Comparison of ENCODE assay signal across 18 mouse cellular contexts in the genomic region with DNA sequence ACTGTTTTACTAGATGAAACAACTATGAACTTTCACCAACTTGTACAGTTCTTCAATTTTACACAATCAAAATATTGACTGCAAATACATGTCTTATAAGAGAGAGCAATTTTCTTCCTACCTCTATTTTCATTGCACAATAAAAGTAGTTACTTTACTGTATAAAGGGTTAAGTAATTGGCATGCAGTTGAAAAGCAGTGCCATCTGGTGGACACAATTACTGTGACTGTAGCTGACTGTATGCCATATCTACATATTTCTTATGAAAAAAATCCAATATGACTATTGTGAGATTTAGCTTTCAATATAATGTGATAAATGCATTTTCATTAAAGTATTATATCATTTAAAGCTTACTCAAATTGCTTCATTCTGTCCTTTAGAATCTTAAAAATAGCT. TPM values are rescaled to one million over a fixed set of nuclear protein-coding genes. Genes with fewer than 3 reads are reported as not detected.
A peak's percentile ranks its signal among the peaks of the same experiment; 100 is the strongest.
DNase-seq lines count a peak whose midpoint lies in the region; ATAC-seq and TF ChIP-seq lines count a peak whose summit lies in the region.
"Had no signal": no experiment of that assay in that cellular context is flagged by ENCODE, and none has a peak within 500 bp of the region (broad histone marks: within the 10 kb centered on the region; RNA-seq: fewer than 3 reads in every experiment).

No protein-coding gene starts in this region.

- in situ Hi-C loops in Patski (cut with MboI; ENCODE audit: low pct_unique_long_range_greater_than_20kb), result loop anchor here (25.0 kb wide), 1 partner anchor 534 kb away; a partner anchor contains a TSS

- no peaks in the 10 kb centered on the region for H3K4me1 ChIP-seq in forebrain, embryonic 14.5 days (ENCODE audit: control insufficient read depth, insufficient read depth, low read length)
- no peaks in the 10 kb centered on the region for H3K4me1 ChIP-seq in forebrain, embryonic 11.5 days (replicated peaks; ENCODE audit: control insufficient read depth, insufficient read depth, low read length)
- H3K4me1 ChIP-seq in lung, embryonic 14.5 days (ENCODE audit: insufficient read depth), result no peaks in the 10 kb centered on the region
- no peaks in the 10 kb centered on the region for H3K4me1 ChIP-seq in kidney, embryonic 14.5 days (ENCODE audit: control insufficient read depth, insufficient read depth, low read length)
- H3K4me1 ChIP-seq: limb, embryonic 15.5 days had no signal

- no peak overlapping the region for H3K4me3 ChIP-seq in forebrain, embryonic 14.5 days (ENCODE audit: low read depth, low read length)
- no peak overlapping the region for H3K4me3 ChIP-seq in forebrain, embryonic 11.5 days (ENCODE audit: low read depth, low read length)
- no peak overlapping the region for H3K4me3 ChIP-seq in lung, embryonic 14.5 days (ENCODE audit: low read depth, low read length)
- H3K4me3 ChIP-seq in kidney, embryonic 14.5 days (ENCODE audit: low read length), result no peak overlapping the region
- H3K4me3 ChIP-seq: limb, embryonic 15.5 days; myocyte had no signal

- no peaks in the 10 kb centered on the region for H3K27me3 ChIP-seq in forebrain, embryonic 14.5 days (replicated peaks; ENCODE audit: control insufficient read depth, insufficient read depth, low read length)
- H3K27me3 ChIP-seq in forebrain, embryonic 11.5 days (ENCODE audit: control insufficient read depth, insufficient read depth, low read length), result no peaks in the 10 kb centered on the region
- no peaks in the 10 kb centered on the region for H3K27me3 ChIP-seq in lung, embryonic 14.5 days (ENCODE audit: insufficient read depth, low read length)
- peaks cover 15% of the 10 kb centered on the region for H3K27me3 ChIP-seq in Patski
- H3K27me3 ChIP-seq in kidney, embryonic 14.5 days (ENCODE audit: control insufficient read depth, insufficient read depth, low read length), result no peaks in the 10 kb centered on the region
- H3K27me3 ChIP-seq: limb, embryonic 15.5 days had no signal

- CTCF ChIA-PET in Patski (lab: Charles Lee), result no interaction called here

- H3K9me3 ChIP-seq in forebrain, embryonic 14.5 days (replicated peaks; ENCODE audit: control insufficient read depth, low read length), result no peaks in the 10 kb centered on the region
- H3K9me3 ChIP-seq in forebrain, embryonic 11.5 days (ENCODE audit: control insufficient read depth, low read length), result no peaks in the 10 kb centered on the region
- no peaks in the 10 kb centered on the region for H3K9me3 ChIP-seq in lung, embryonic 14.5 days (ENCODE audit: low read depth, low read length)
- no peaks in the 10 kb centered on the region for H3K9me3 ChIP-seq in kidney, embryonic 14.5 days (ENCODE audit: control insufficient read depth, low read length)
- H3K9me3 ChIP-seq: limb, embryonic 15.5 days had no signal

- no peak overlapping the region for H3K9ac ChIP-seq in forebrain, embryonic 14.5 days (ENCODE audit: low read length)
- H3K9ac ChIP-seq in forebrain, embryonic 11.5 days (ENCODE audit: low read length), result no peak overlapping the region
- H3K9ac ChIP-seq in lung, embryonic 14.5 days, result no peak overlapping the region
- H3K9ac ChIP-seq in kidney, embryonic 14.5 days (ENCODE audit: low read depth, low read length), result no peak overlapping the region
- H3K9ac ChIP-seq: limb, embryonic 15.5 days had no signal

- POLR2A ChIA-PET in Patski (lab: Charles Lee), result no interaction called here

- DNase-seq in forebrain, embryonic 14.5 days (ENCODE audit: low spot score), result peak; percentile 33
- no peak for DNase-seq in forebrain, embryonic 11.5 days (ENCODE audit: low spot score)
- DNase-seq in lung, embryonic 14.5 days, result peak; percentile 51
- DNase-seq in lung, postnatal 14 days, result no peak
- DNase-seq in Patski (ENCODE audit: low read depth, low spot score), result no peak
- no peak for DNase-seq in thymus, postnatal 36 days
- DNase-seq: adrenal gland, adult 8-10 months; gastrocnemius, postnatal 10 days; kidney, adult 2 months; thymus, postnatal 25 days had no signal

- no peak overlapping the region for H3K27ac ChIP-seq in forebrain, embryonic 14.5 days (ENCODE audit: low read depth, low read length)
- H3K27ac ChIP-seq in forebrain, embryonic 11.5 days (ENCODE audit: low read depth, low read length), result no peak overlapping the region
- H3K27ac ChIP-seq in lung, embryonic 14.5 days (ENCODE audit: low read depth), result no peak overlapping the region
- H3K27ac ChIP-seq in kidney, embryonic 14.5 days (ENCODE audit: low read depth, low read length), result no peak overlapping the region
- H3K27ac ChIP-seq: limb, embryonic 15.5 days; macrophage had no signal

- TF ChIP-seq CTCF in lung, embryonic 14.5 days (IDR thresholded peaks at IDR 0.05; ENCODE audit: low read depth), result peak; percentile 52
- TF ChIP-seq CTCF in Patski (IDR thresholded peaks at IDR 0.05), result peak; percentile 33

- no peak overlapping the region for H3K4me2 ChIP-seq in forebrain, embryonic 14.5 days (ENCODE audit: low read length)
- no peak overlapping the region for H3K4me2 ChIP-seq in forebrain, embryonic 11.5 days (ENCODE audit: low read depth, low read length, severe bottlenecking)
- H3K4me2 ChIP-seq in lung, embryonic 14.5 days, result no peak overlapping the region
- H3K4me2 ChIP-seq in kidney, embryonic 14.5 days (replicated peaks; ENCODE audit: low read depth, low read length), result no peak overlapping the region
- H3K4me2 ChIP-seq: limb, embryonic 15.5 days had no signal

- ATAC-seq in forebrain, embryonic 14.5 days, result no peak
- ATAC-seq in forebrain, embryonic 11.5 days (replicated peaks; ENCODE audit: low FRiP score), result no peak
- no peak for ATAC-seq in lung, embryonic 14.5 days (ENCODE audit: insufficient read depth)
- no peak for ATAC-seq in Patski
- peak; percentile 77; the same call in 1 of the 2 replicates for ATAC-seq in megakaryocyte-erythroid progenitor cell, adult 5-6 weeks (replicated peaks; ENCODE audit: low FRiP score, low TSS enrichment, poor library complexity, severe bottlenecking)
- ATAC-seq in kidney, embryonic 14.5 days (ENCODE audit: low FRiP score, low TSS enrichment), result no peak

- no peaks in the 10 kb centered on the region for H3K36me3 ChIP-seq in forebrain, embryonic 14.5 days (ENCODE audit: control insufficient read depth, insufficient read depth, low read length)
- H3K36me3 ChIP-seq in forebrain, embryonic 11.5 days (ENCODE audit: control insufficient read depth, insufficient read depth, low read length), result no peaks in the 10 kb centered on the region
- no peaks in the 10 kb centered on the region for H3K36me3 ChIP-seq in lung, embryonic 14.5 days (ENCODE audit: insufficient read depth)
- H3K36me3 ChIP-seq in kidney, embryonic 14.5 days (ENCODE audit: control insufficient read depth, insufficient read depth, low read length), result no peaks in the 10 kb centered on the region
- H3K36me3 ChIP-seq: limb, embryonic 15.5 days had no signal

RNA-seq across cellular contexts. Expression of a gene that starts 19.1 kb away (rescaled TPM):
- polyA plus RNA-seq in forebrain, embryonic 14.5 days (2014; fragmentation: Nextera tagmentation; extraction: Ambion mirVana), result not detected in 2 replicates
- polyA plus RNA-seq in forebrain, embryonic 11.5 days (2014; fragmentation: Nextera tagmentation; extraction: Ambion mirVana), result not detected in 2 replicates
- polyA plus RNA-seq in lung, embryonic 14.5 days (2014; fragmentation: Nextera tagmentation; extraction: Ambion mirVana), result not detected in 2 replicates
- polyA plus RNA-seq in Patski (2021), result not detected
- total RNA-seq in megakaryocyte-erythroid progenitor cell, adult 5-6 weeks (2014; fragmentation: Nextera tagmentation), result not detected in 2 replicates
- not detected in 2 replicates for total RNA-seq in megakaryocyte-erythroid progenitor cell, adult 5-6 weeks (2017)
- not detected in 2 replicates for polyA plus RNA-seq in kidney, embryonic 14.5 days (2014; fragmentation: Nextera tagmentation; extraction: Ambion mirVana)
- total RNA-seq: adrenal gland, adult 8-10 months; ES-E14; gastrocnemius, postnatal 10 days; layer of hippocampus, postnatal 10 days had no signal
- polyA plus RNA-seq: heart, embryonic 16.5 days; kidney, adult 2 months; limb, embryonic 15.5 days; macrophage; myocyte had no signal

RNA-seq across cellular contexts. Expression of a gene that starts 25.1 kb away (rescaled TPM):
- not detected in 2 replicates for polyA plus RNA-seq in forebrain, embryonic 14.5 days (2014; fragmentation: Nextera tagmentation; extraction: Ambion mirVana)
- polyA plus RNA-seq in forebrain, embryonic 11.5 days (2014; fragmentation: Nextera tagmentation; extraction: Ambion mirVana), result not detected in 2 replicates
- not detected in 2 replicates for polyA plus RNA-seq in lung, embryonic 14.5 days (2014; fragmentation: Nextera tagmentation; extraction: Ambion mirVana)
- polyA plus RNA-seq in Patski (2021), result 0.05 TPM
- not detected in 2 replicates for total RNA-seq in megakaryocyte-erythroid progenitor cell, adult 5-6 weeks (2014; fragmentation: Nextera tagmentation)
- not detected in 2 replicates for total RNA-seq in megakaryocyte-erythroid progenitor cell, adult 5-6 weeks (2017)
- not detected in 2 replicates for polyA plus RNA-seq in kidney, embryonic 14.5 days (2014; fragmentation: Nextera tagmentation; extraction: Ambion mirVana)
- total RNA-seq: adrenal gland, adult 8-10 months; ES-E14; gastrocnemius, postnatal 10 days; layer of hippocampus, postnatal 10 days had no signal
- polyA plus RNA-seq: heart, embryonic 16.5 days; kidney, adult 2 months; limb, embryonic 15.5 days; macrophage; myocyte had no signal

RNA-seq across cellular contexts. Expression of a gene that starts 33.7 kb away (rescaled TPM):
- not detected in 2 replicates for polyA plus RNA-seq in forebrain, embryonic 14.5 days (2014; fragmentation: Nextera tagmentation; extraction: Ambion mirVana)
- polyA plus RNA-seq in forebrain, embryonic 11.5 days (2014; fragmentation: Nextera tagmentation; extraction: Ambion mirVana), result not detected in 2 replicates
- not detected in 2 replicates for polyA plus RNA-seq in lung, embryonic 14.5 days (2014; fragmentation: Nextera tagmentation; extraction: Ambion mirVana)
- polyA plus RNA-seq in Patski (2021), result not detected
- not detected in 2 replicates for total RNA-seq in megakaryocyte-erythroid progenitor cell, adult 5-6 weeks (2014; fragmentation: Nextera tagmentation)
- not detected in 2 replicates for total RNA-seq in megakaryocyte-erythroid progenitor cell, adult 5-6 weeks (2017)
- polyA plus RNA-seq in kidney, embryonic 14.5 days (2014; fragmentation: Nextera tagmentation; extraction: Ambion mirVana), result not detected in 2 replicates
- total RNA-seq: adrenal gland, adult 8-10 months; ES-E14; gastrocnemius, postnatal 10 days; layer of hippocampus, postnatal 10 days had no signal
- polyA plus RNA-seq: heart, embryonic 16.5 days; kidney, adult 2 months; limb, embryonic 15.5 days; macrophage; myocyte had no signal

Comparison
In these comparisons a context has a peak if more than half of its experiments do, and no peak if none do; other contexts are left out.
1. DNase-seq: peak in forebrain, embryonic 14.5 days (single experiment) and lung, embryonic 14.5 days (single experiment); none in forebrain, embryonic 11.5 days (single experiment), lung, postnatal 14 days (single experiment), Patski (single experiment) and thymus, postnatal 36 days (0 of 2).